Comparison of ENCODE assay signal across 24 mouse cellular contexts in the genomic region with DNA sequence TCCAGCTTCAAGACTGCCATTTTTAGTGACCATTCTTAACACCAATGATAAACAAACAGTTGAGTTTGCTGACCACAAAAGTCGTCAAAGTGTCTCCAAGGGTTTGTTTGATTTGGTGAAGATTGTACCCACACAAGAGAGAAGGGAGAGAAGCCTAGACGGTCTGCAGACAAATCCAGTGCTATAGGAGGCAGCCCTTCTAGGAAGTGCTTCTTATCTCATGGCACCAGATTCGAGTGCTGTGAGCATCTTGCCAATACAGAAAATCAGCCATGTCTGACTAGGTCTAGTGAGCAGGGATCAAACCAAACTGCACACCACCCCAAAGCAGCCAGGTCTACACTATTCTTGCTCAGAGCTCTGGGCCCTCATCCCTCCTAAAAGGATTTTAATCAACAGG.
DNase-seq lines count a peak whose midpoint lies in the region; ATAC-seq lines count a peak whose summit lies in the region.
"Had no signal": no experiment of that assay in that cellular context is flagged by ENCODE, and none has a peak within 500 bp of the region (broad histone marks: within the 10 kb centered on the region; RNA-seq: fewer than 3 reads in every experiment).

No protein-coding gene starts in this region.

- H3K9ac ChIP-seq in liver, embryonic 12.5 days = no peak overlapping the region
- no peak overlapping the region for H3K9ac ChIP-seq in forebrain, embryonic 15.5 days (replicated peaks)
- H3K9ac ChIP-seq: embryonic facial prominence, embryonic 13.5 days; embryonic facial prominence, embryonic 15.5 days; forebrain, embryonic 12.5 days; forebrain, postnatal 0 days had no signal

- ATAC-seq in liver, embryonic 12.5 days = peak; percentile 65
- ATAC-seq in megakaryocyte progenitor cell, adult 5-6 weeks (replicated peaks; ENCODE audit: poor library complexity) = peak; percentile 68
- ATAC-seq in forebrain, embryonic 15.5 days (replicated peaks) = no peak
- ATAC-seq: forebrain, embryonic 14.5 days; forebrain, postnatal 0 days had no signal

- H3K4me1 ChIP-seq in liver, embryonic 12.5 days = no peaks in the 10 kb centered on the region
- peaks cover 12% of the 10 kb centered on the region; the same call in 1 of the 2 replicates for H3K4me1 ChIP-seq in forebrain, embryonic 15.5 days
- H3K4me1 ChIP-seq: embryonic facial prominence, embryonic 15.5 days had no signal

- 8% methylated on average over 3 of the region's 3 CpGs for WGBS in liver, embryonic 12.5 days (ENCODE audit: insufficient replicate concordance)
- WGBS in forebrain, embryonic 15.5 days = 82% methylated on average over 3 of the region's 3 CpGs

- H3K4me3 ChIP-seq in liver, embryonic 12.5 days = no peak overlapping the region
- H3K4me3 ChIP-seq in forebrain, embryonic 15.5 days = no peak overlapping the region
- H3K4me3 ChIP-seq: embryonic facial prominence, embryonic 13.5 days; embryonic facial prominence, embryonic 15.5 days; erythroblast, embryonic 14.5 days; forebrain, embryonic 10.5 days; forebrain, embryonic 12.5 days had no signal

- no peak overlapping the region for H3K4me2 ChIP-seq in liver, embryonic 12.5 days
- no peak overlapping the region for H3K4me2 ChIP-seq in forebrain, embryonic 15.5 days (replicated peaks)
- H3K4me2 ChIP-seq: embryonic facial prominence, embryonic 13.5 days; embryonic facial prominence, embryonic 15.5 days; forebrain, embryonic 12.5 days had no signal

- H3K27ac ChIP-seq in liver, embryonic 12.5 days = no peak overlapping the region
- no peak overlapping the region for H3K27ac ChIP-seq in forebrain, embryonic 15.5 days (replicated peaks)
- H3K27ac ChIP-seq: embryonic facial prominence, embryonic 13.5 days; embryonic facial prominence, embryonic 15.5 days; forebrain, embryonic 10.5 days; forebrain, embryonic 12.5 days had no signal

- no peaks in the 10 kb centered on the region for H3K36me3 ChIP-seq in liver, embryonic 12.5 days
- no peaks in the 10 kb centered on the region for H3K36me3 ChIP-seq in forebrain, embryonic 15.5 days
- H3K36me3 ChIP-seq: embryonic facial prominence, embryonic 13.5 days; embryonic facial prominence, embryonic 15.5 days; forebrain, embryonic 10.5 days; forebrain, embryonic 12.5 days had no signal

- DNase-seq in liver (no peak), MEL-GATA-1-ER (ENCODE audit: extremely low read depth, low read depth) (peak; percentile 74)
- no peak for DNase-seq in left cerebral cortex, postnatal 36 days (ENCODE audit: low spot score in 2 of 2)
- DNase-seq in urinary bladder, postnatal 4 days (ENCODE audit: low spot score in 2 of 2) = no peak
- DNase-seq: adrenal gland, adult 2 months; adrenal gland, postnatal 10 days; adrenal gland, postnatal 25 days; cerebellum, adult 11 months; cerebellum, adult 18-20 months; cerebellum, adult 8-10 months; cerebellum, adult 9-11 months; cerebellum, postnatal 14 days; cerebellum, postnatal 36 days; embryo, embryonic 11 days; forebrain, postnatal 0 days had no signal

- intact Hi-C loops in left cerebral cortex, postnatal 36 days (cut with DNase I) = no loop called here

- no peaks in the 10 kb centered on the region for H3K27me3 ChIP-seq in liver, embryonic 12.5 days (replicated peaks)
- no peaks in the 10 kb centered on the region for H3K27me3 ChIP-seq in forebrain, embryonic 15.5 days
- H3K27me3 ChIP-seq: embryonic facial prominence, embryonic 13.5 days; embryonic facial prominence, embryonic 15.5 days; forebrain, embryonic 12.5 days had no signal

- no peaks in the 10 kb centered on the region for H3K9me3 ChIP-seq in liver, embryonic 12.5 days (replicated peaks)
- no peaks in the 10 kb centered on the region for H3K9me3 ChIP-seq in forebrain, embryonic 15.5 days
- H3K9me3 ChIP-seq: embryonic facial prominence, embryonic 13.5 days; embryonic facial prominence, embryonic 15.5 days; forebrain, embryonic 10.5 days; forebrain, embryonic 12.5 days had no signal
